Mouse (Mus musculus): Measurements from ENCODE around the gene Pdha1.

DNA sequence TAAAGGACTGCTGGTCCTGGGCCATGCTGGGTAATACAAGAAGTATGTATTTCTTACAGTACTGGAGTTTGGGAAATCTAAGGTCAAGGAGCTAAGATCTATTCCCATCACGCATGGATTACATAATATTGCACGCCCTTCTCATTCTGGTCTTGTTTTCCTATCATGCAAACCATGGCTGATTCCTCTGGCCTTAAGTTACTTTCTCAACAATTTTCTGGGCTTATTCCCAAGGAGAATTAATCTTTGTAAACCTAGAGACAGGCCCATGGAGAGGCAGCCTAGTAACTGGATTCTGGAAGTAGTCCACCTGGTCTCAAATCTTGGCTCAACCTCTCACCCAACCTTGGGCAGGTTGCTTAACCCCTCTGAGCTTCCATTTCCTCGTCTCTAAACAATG, 9.2 kb upstream of the Pdha1 start:
- no peak for TF ChIP-seq ZNF384 (IDR thresholded peaks at IDR 0.05; ENCODE audit: low read depth, low read length)
- TF ChIP-seq HCFC1 (IDR thresholded peaks at IDR 0.05; ENCODE audit: borderline replicate concordance, insufficient read depth, low read length) = no peak
- TF ChIP-seq CHD2 (IDR thresholded peaks at IDR 0.05; ENCODE audit: low read depth, low read length) = no peak
